8 mouse cellular contexts compared by ENCODE assay signal in genomic region chr12:5136300-5136699, GRCm38 (mm10).
DNase-seq lines count a peak whose midpoint lies in the region; ATAC-seq and TF ChIP-seq lines count a peak whose summit lies in the region.

No protein-coding gene starts in this region.

- POLR2A ChIA-PET in Patski (lab: Charles Lee) = no interaction called here

- CTCF ChIA-PET in Patski (lab: Charles Lee) = interaction anchor here (0.9 kb wide), 1 partner anchor 495 kb away, joined by 4 read pairs; no protein-coding TSS in a partner anchor

- TF ChIP-seq CTCF in Patski (IDR thresholded peaks at IDR 0.05) = peak; percentile 82

- peak; percentile 42 for DNase-seq in gastrocnemius, adult 18-20 months (ENCODE audit: low spot score)
- DNase-seq in gastrocnemius, postnatal 25 days = no peak
- DNase-seq in Patski (ENCODE audit: low read depth, low spot score) = peak; percentile 13
- DNase-seq in cerebellum, postnatal 10 days = peak; percentile 79 to 87
- DNase-seq in gastrocnemius, postnatal 10 days = peak; percentile 41
- peak; percentile 58 to 66 for DNase-seq in kidney, postnatal 4 days
- peak; percentile 51 for DNase-seq in right cerebral cortex, postnatal 4 days

- in situ Hi-C loops in Patski (cut with MboI; ENCODE audit: low pct_unique_long_range_greater_than_20kb) = loop anchor here (25.0 kb wide), 1 partner anchor 576 kb away; no protein-coding TSS in a partner anchor

- no peaks in the 10 kb centered on the region for H3K27me3 ChIP-seq in Patski

- ATAC-seq in Patski = peak; percentile 64
- peak; percentile 76 for ATAC-seq in megakaryocyte progenitor cell, adult 5-6 weeks (replicated peaks; ENCODE audit: poor library complexity)
